In the genomic region with DNA sequence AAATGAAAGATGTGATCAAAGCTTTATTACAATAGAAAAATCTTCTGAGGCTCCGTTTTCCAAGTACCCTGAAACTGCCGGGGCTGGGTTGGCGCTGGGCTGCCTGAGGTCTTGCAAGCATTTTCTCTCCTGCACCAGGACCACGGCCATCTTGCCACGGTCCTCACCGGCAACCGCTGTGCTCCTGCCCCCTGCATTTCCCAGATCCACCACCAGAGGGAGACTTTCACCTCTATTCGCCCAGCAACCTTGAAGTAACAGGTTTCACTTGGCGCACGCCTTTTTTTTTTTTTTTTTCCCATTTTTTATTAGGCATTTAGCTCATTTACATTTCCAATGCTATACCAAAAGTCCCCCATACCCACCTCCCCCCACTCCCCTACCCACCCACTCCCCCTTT, we compare ENCODE assay signal across 8 mouse cellular contexts.
DNase-seq lines count a peak whose midpoint lies in the region; ATAC-seq lines count a peak whose summit lies in the region.

No protein-coding gene starts in this region.

- no peaks in the 10 kb centered on the region for H3K9me3 ChIP-seq in neural tube, embryonic 15.5 days (replicated peaks)

- no peak overlapping the region for H3K9ac ChIP-seq in neural tube, embryonic 15.5 days (replicated peaks)

- H3K27me3 ChIP-seq in neural tube, embryonic 15.5 days (replicated peaks) = no peaks in the 10 kb centered on the region

- DNase-seq in cerebellum, adult 11 months = peak; percentile 36
- DNase-seq in neural tube, embryonic 10.5 days (ENCODE audit: extremely low spot score, low spot score) = peak; percentile 73
- DNase-seq in cerebellum, postnatal 10 days = peak; percentile 78 to 82
- peak; percentile 82 for DNase-seq in heart, postnatal 4 days
- DNase-seq in lung, postnatal 4 days = peak; percentile 50 to 73
- DNase-seq in testis, postnatal 14 days (ENCODE audit: low spot score) = peak; percentile 73

- no peak overlapping the region for H3K4me2 ChIP-seq in neural tube, embryonic 15.5 days

- no peak overlapping the region for H3K27ac ChIP-seq in neural tube, embryonic 15.5 days (replicated peaks)

- peaks cover 25% of the 10 kb centered on the region for H3K4me1 ChIP-seq in neural tube, embryonic 15.5 days

- no peaks in the 10 kb centered on the region for H3K36me3 ChIP-seq in neural tube, embryonic 15.5 days

- no peak for ATAC-seq in cerebellum, adult (ENCODE audit: insufficient number of reproducible peaks, low FRiP score, low TSS enrichment)
- no peak for ATAC-seq in neural tube, embryonic 15.5 days (ENCODE audit: low FRiP score)

- no peak overlapping the region for H3K4me3 ChIP-seq in neural tube, embryonic 15.5 days (replicated peaks)

- 57% methylated on average over 10 of the region's 10 CpGs for WGBS in neural tube, embryonic 15.5 days
